Mouse (Mus musculus) heart, adult 2 months (tissue): ENCODE data around the gene Nucks1.
A peak's percentile ranks its signal among the peaks of the same experiment; 100 is the strongest.

Source experiments
- CTCF ChIP-seq: fragments of 200-600 bp; IDR thresholded peaks from 2 replicates; pipeline ENCODE4 v1.8.1; 2022; ENCODE audit warnings: antibody characterized with exemption, mild to moderate bottlenecking, moderate library complexity
- POLR2A ChIP-seq: fragments of 200-500 bp; IDR thresholded peaks from 2 replicates; pipeline ENCODE4 v1.6.1; 2011; ENCODE audit warnings: mild to moderate bottlenecking, low read depth, low read length, control low read depth; ENCODE audit not compliant: insufficient read depth

DNA sequence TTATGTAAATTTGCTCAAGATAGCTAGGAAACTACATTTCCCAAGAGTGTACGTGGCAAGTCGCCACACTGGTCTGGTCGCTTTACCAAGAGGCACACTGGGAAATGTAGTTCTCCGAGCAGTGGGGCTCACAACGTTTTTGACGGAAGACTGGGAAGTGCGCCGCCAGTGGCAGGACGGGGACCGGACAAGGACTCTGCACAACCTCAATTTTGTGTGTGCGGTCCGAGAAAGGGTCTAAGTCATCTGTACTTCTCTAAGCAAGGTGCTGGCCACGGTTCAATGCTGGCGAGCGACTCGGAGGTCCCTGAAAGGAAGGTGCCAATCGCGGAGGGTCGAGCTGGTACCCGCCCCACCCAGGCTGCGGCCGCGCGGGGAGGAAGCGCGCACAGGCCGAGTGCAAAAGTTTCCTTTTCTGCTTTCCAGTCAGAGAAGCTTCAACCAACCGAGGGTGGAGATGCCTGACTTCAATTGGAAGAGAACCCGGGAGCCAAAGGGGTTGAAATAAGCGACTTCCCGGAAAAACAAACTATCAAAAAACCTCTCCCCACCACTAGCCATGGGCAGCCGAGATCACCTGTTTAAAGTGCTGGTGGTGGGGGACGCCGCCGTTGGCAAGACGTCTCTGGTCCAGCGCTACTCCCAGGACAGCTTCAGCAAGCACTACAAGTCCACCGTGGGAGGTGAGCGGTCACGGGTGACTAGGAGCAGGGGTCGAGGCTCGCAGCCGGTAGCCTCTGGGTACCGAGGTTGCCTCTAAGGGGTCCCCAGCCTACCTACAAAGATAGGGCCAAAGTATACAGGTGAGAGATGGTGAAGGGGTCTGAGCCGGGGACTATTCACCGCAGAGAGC is 43.0 kb upstream of the Nucks1 start, which contains the start of gene Rab29:
- TF ChIP-seq CTCF (peak; percentile 97), POLR2A (peak; percentile 73)
